Mouse (Mus musculus) thymus, adult 2 months (tissue): Measurements from ENCODE around the gene Ncapd2. TPM values are rescaled to one million over a fixed set of nuclear protein-coding genes. Genes with fewer than 3 reads are reported as not detected.

Experiments used
- DNase-seq: peaks from one replicate; pipeline ENCODE4 v3.0.0; 2021
- H3K27ac ChIP-seq: fragments of 200-500 bp; 2 replicates; pipeline ENCODE4 v1.5.1; 2012; ENCODE audit warnings: low read length, control low read depth; ENCODE audit not compliant: control insufficient read depth, insufficient read depth
- H3K27me3 ChIP-seq: fragments of 200-500 bp; 2 replicates; pipeline ENCODE4 v1.6.1; 2012; ENCODE audit warnings: mild to moderate bottlenecking, low read length, moderate library complexity, mixed read lengths; ENCODE audit not compliant: control insufficient read depth, insufficient read depth
- H3K36me3 ChIP-seq: fragments of 200-500 bp; 2 replicates; pipeline ENCODE4 v1.6.1; 2012; ENCODE audit warnings: mild to moderate bottlenecking, low read length, moderate library complexity; ENCODE audit not compliant: control insufficient read depth, insufficient read depth
- H3K4me1 ChIP-seq: fragments of 200-500 bp; replicated peaks from 2 replicates; pipeline ENCODE4 v1.6.1; 2012; ENCODE audit warnings: low read length; ENCODE audit not compliant: control insufficient read depth, insufficient read depth
- H3K4me3 ChIP-seq: fragments of 200-500 bp; 2 replicates; pipeline ENCODE4 v1.5.1; 2012; ENCODE audit warnings: mild to moderate bottlenecking, low read length, control low read depth, moderate library complexity; ENCODE audit not compliant: control insufficient read depth, insufficient read depth
- CTCF ChIP-seq: fragments of 200-500 bp; IDR thresholded peaks from 2 replicates; pipeline ENCODE4 v1.5.1; 2012; ENCODE audit warnings: mild to moderate bottlenecking, control low read depth, low read length, moderate library complexity, borderline replicate concordance; ENCODE audit not compliant: control insufficient read depth, poor library complexity, insufficient read depth; ENCODE audit errors: extremely low read depth
- POLR2A ChIP-seq: fragments of 200-500 bp; IDR thresholded peaks from 2 replicates; pipeline ENCODE4 v1.6.1; 2012; ENCODE audit warnings: mild to moderate bottlenecking, low read length, control low read depth, moderate library complexity; ENCODE audit not compliant: control insufficient read depth, poor library complexity, insufficient read depth; ENCODE audit errors: extremely low read depth
- WGBS: fragments of 180-500 bp; shearing (Covaris S2); methylation state at CpG from one replicate; pipeline ENCODE4 v1.1.7; 2018; 5-methylcytosine and 5-hydroxymethylcytosine counted together
- polyA plus RNA-seq: library from polyadenylated mRNA; depleted of rRNA; stranded (reverse); fragments of >200 nt; gene quantifications from 2 replicates; pipeline ENCODE4 v1.2.3, GENCODE M21; 2012

Gene Ncapd2
- polyA plus RNA-seq, 1 experiment: 430 TPM

GRCm38 (mm10) chr6:125148251-125148925, 43.1 kb downstream of the Ncapd2 start:
- no peak for DNase-seq

GRCm38 (mm10) chr6:125147329-125147728, 44.2 kb downstream of the Ncapd2 start:
- peaks cover 6% of the 10 kb centered on the region; the same call in 1 of the 2 replicates for H3K36me3 ChIP-seq
- peaks cover 26% of the 10 kb centered on the region for H3K4me1 ChIP-seq
- H3K27me3 ChIP-seq: no peaks in the 10 kb centered on the region
- no peak overlapping the region for H3K27ac ChIP-seq
- WGBS: 87% methylated on average over 10 of the region's 10 CpGs
- TF ChIP-seq CTCF: no peak
- TF ChIP-seq POLR2A: no peak
- DNase-seq: no peak
- no peak overlapping the region for H3K4me3 ChIP-seq

More at GRCm38 (mm10) chr6:125148251-125148925, 43.1 kb downstream of the Ncapd2 start:
- no peak overlapping the region for H3K27ac ChIP-seq
- H3K4me3 ChIP-seq: no peak overlapping the region
- no peaks in the 10 kb centered on the region for H3K27me3 ChIP-seq
- 77% methylated on average over 18 of the region's 18 CpGs for WGBS
- H3K36me3 ChIP-seq: peaks cover 13% of the 10 kb centered on the region
- H3K4me1 ChIP-seq: peaks cover 26% of the 10 kb centered on the region
- TF ChIP-seq POLR2A: no peak
- TF ChIP-seq CTCF: no peak

DNA sequence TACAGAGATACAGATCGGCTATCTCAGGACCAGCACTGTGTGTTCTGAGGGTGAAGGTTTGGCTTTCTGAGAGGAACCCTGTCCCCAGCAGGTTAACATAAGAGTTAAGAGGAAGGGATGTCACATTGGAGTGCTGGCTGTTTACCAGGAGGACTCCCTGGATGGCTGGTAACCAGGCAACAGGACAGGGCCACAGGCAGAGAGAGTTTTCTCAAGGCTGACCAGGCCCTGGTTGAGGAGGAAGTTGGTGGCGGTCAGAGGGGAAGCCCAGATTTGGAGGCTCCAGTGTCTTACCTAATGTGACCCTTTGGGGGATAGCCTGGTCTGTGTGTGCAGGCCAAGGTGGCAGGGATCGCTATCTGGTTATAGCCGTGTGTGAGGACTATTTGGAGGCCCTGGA, 44.7 kb downstream of the Ncapd2 start:
- TF ChIP-seq CTCF: no peak
- no peak for TF ChIP-seq POLR2A
- Histone ChIP-seq H3K27me3 (no peaks in the 10 kb centered on the region), H3K36me3 (peaks cover 1% of the 10 kb centered on the region; the same call in 1 of the 2 replicates), H3K4me1 (peaks cover 26% of the 10 kb centered on the region), H3K4me3 (no peak overlapping the region), H3K27ac (no peak overlapping the region)
- WGBS: 89% methylated on average over 4 of the region's 4 CpGs
- DNase-seq: no peak

DNA sequence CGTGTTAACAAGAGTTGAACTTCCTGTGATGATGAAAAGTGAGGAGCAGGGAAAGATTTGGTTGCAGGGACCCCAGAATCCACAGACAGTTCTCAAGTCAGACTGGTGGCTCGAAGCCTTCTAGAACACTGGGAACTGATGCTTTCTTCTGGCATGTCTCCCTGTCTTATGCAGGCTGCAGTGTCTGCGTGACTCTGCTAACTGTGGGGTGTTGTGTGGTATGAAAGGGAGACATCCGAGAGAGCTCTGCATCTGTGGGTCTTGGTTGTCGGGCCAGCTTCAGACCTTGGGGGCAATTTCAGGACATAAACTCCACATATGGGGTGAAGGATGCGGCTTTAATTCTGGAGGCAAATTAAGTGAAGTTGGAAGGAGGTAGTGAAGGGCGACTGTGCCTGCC, 45.4 kb downstream of the Ncapd2 start:
- WGBS: 64% methylated on average over 7 of the region's 7 CpGs

DNA sequence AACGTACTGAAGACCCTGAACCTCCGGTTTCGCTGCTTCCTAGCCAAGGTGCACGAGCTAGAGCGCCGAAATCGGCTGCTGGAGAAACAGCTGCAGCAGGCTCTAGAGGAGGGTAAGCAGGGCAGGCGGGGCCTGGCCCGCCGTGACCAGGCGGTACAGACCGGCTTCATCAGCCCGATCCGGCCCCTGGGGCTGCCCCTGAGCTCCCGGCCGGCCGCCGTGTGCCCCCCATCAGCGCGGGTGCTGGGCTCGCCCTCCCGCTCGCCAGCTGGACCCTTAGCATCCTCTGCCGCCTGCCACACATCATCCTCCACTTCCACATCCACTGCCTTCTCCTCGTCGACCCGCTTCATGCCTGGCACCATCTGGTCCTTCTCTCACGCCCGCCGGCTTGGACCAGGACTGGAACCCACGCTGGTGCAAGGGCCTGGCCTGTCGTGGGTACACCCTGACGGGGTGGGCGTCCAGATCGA, 46.0 kb downstream of the Ncapd2 start:
- peak overlapping the region; percentile 13; the same call in 1 of the 2 replicates for H3K27ac ChIP-seq
- TF ChIP-seq CTCF: no peak
- no peak for TF ChIP-seq POLR2A
- peaks cover 14% of the 10 kb centered on the region for H3K36me3 ChIP-seq
- peaks cover 26% of the 10 kb centered on the region for H3K4me1 ChIP-seq
- 2% methylated on average over 35 of the region's 35 CpGs for WGBS
- no peaks in the 10 kb centered on the region for H3K27me3 ChIP-seq
- H3K4me3 ChIP-seq: peak overlapping the region; percentile 95
- no peak for DNase-seq

More for the DNA sequence above, 45.4 kb downstream of the Ncapd2 start:
- Histone ChIP-seq H3K27ac (no peak overlapping the region), H3K4me1 (peaks cover 26% of the 10 kb centered on the region), H3K36me3 (peaks cover 8% of the 10 kb centered on the region), H3K27me3 (no peaks in the 10 kb centered on the region), H3K4me3 (0 out of 2 replicates have a peak overlapping the region, but pooled peaks have one; percentile 9)
- TF ChIP-seq POLR2A (no peak), CTCF (no peak)
- no peak for DNase-seq

DNA sequence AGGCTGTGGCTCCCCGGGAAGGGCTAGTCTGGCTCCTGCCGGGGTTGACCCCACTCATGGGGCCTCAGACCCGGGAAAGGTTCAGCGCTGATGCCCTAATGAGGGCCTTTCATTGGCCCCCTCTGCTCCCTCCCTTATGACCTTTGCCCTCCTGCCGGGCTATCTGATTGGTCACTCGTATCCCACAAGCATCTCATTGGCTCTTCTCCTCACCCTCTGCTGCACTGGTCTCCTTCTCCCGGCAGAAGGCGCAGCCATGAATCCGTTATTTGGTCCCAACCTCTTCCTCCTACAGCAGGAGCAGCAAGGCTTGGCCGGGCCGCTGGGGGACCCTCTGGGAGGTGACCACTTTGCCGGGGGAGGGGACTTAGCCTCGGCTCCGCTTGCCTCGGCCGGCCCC, 46.5 kb downstream of the Ncapd2 start, which contains the start of gene Iffo1:
Gene Iffo1, plus strand, starts transcription at position 241 of the 400 bp plus-strand sequence.
- TF ChIP-seq POLR2A (0 out of 2 replicates have a peak, but pooled peaks have one; percentile 55), CTCF (no peak; the same call in 1 of the 2 replicates)
- WGBS: under 1% methylated on average over 16 of the region's 16 CpGs
- Histone ChIP-seq H3K4me3 (peak within 1 kb of the TSS; percentile 95), H3K27me3 (no peaks in the 10 kb centered on the region), H3K36me3 (peaks cover 18% of the 10 kb centered on the region), H3K27ac (peak within 1 kb of the TSS; percentile 13; the same call in 1 of the 2 replicates), H3K4me1 (peaks cover 26% of the 10 kb centered on the region)
- peak; percentile 92 for DNase-seq
